Mouse (Mus musculus) erythroblast, embryonic 14.5 days (primary cell): ENCODE measurements around the gene Hist1h2bf.

ENCODE experiments used
- GATA1 ChIP-seq: IDR thresholded peaks from 2 replicates; pipeline ENCODE4 v1.6.1; 2012; ENCODE audit warnings: low read length, inconsistent platforms, mixed read lengths
- TAL1 ChIP-seq: IDR thresholded peaks from 3 replicates; pipeline ENCODE4 v1.6.1; 2012; ENCODE audit warnings: low read length, inconsistent platforms, mixed read lengths

DNA sequence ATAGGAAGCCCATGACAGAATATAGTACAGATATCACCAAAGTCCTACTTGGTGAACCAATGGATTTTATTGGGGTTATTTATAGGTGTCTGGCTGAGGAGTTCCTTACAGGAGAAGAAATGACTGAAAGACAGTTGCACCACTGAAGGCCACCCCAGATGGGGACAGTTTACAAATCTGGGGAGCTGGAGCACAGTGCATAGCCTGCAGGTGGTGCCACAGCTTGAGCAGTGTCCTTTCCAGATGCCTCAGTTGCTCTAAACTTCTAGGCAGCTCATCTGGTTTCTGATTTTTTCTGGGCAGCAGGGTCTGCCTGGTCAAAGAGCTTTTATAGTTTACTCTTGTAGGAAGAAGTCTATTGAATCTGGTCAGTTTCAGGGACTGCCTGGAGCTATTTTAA lies 35.8 kb upstream of the Hist1h2bf start:
- no peak for TF ChIP-seq GATA1
- TF ChIP-seq TAL1: no peak
